Mouse (Mus musculus) forebrain, embryonic 12.5 days (tissue): Measurements from ENCODE around the gene Olfr115. TPM values are rescaled to one million over a fixed set of nuclear protein-coding genes. Genes with fewer than 3 reads are reported as not detected.

ENCODE experiments used
- ATAC-seq: fragments of 200-750 bp; cut with Nextera tagmentation; 2 replicates; pipeline ENCODE4 v1.8.0; 2017; ENCODE audit warnings: moderate TSS enrichment; ENCODE audit not compliant: low FRiP score
- H3K27ac ChIP-seq: fragments of 300-500 bp; sonication (generic); 2 replicates; pipeline ENCODE4 v1.5.1; 2016; ENCODE audit warnings: mild to moderate bottlenecking
- H3K27me3 ChIP-seq: fragments of 300-500 bp; sonication (generic); 2 replicates; pipeline ENCODE4 v1.6.1; 2016; ENCODE audit warnings: mild to moderate bottlenecking
- H3K36me3 ChIP-seq: fragments of 300-500 bp; sonication (generic); replicated peaks from 2 replicates; pipeline ENCODE4 v1.6.1; 2016; ENCODE audit warnings: mild to moderate bottlenecking
- H3K4me1 ChIP-seq: fragments of 300-500 bp; sonication (generic); 2 replicates; pipeline ENCODE4 v1.6.1; 2016
- H3K4me2 ChIP-seq: fragments of 300-500 bp; sonication (generic); 2 replicates; pipeline ENCODE4 v1.6.1; 2016; ENCODE audit warnings: mild to moderate bottlenecking, moderate library complexity
- H3K4me3 ChIP-seq: fragments of 300-500 bp; sonication (generic); replicated peaks from 2 replicates; pipeline ENCODE4 v1.5.1; 2016; ENCODE audit warnings: mild to moderate bottlenecking
- H3K9ac ChIP-seq: fragments of 300-500 bp; sonication (generic); 2 replicates; pipeline ENCODE4 v1.6.1; 2016; ENCODE audit warnings: mild to moderate bottlenecking
- H3K9me3 ChIP-seq: fragments of 300-500 bp; sonication (generic); 2 replicates; pipeline ENCODE4 v1.6.1; 2016
- WGBS: fragments of 180-500 bp; shearing (Covaris S2); methylation state at CpG from one replicate; pipeline ENCODE4 v1.1.7; 2016; 5-methylcytosine and 5-hydroxymethylcytosine counted together
- polyA plus RNA-seq: library from polyadenylated mRNA; unstranded; fragments of >200 nt; fragmentation: Nextera tagmentation; extraction: Ambion mirVana; gene quantifications from 2 replicates; pipeline ENCODE4 v1.2.1, GENCODE M21; 2016

Gene Olfr115
- not detected in 2 replicates for polyA plus RNA-seq

GRCm38 (mm10) chr17:37627009-37627408 lies at the start of gene Olfr115, which contains the start of gene Olfr116:
Gene Olfr115 (minus strand): TSS chr17:37627109.
Gene Olfr116 (minus strand): TSS chr17:37627199.
- Histone ChIP-seq H3K9ac (no peak within 1 kb of the TSS), H3K4me2 (no peak within 1 kb of the TSS), H3K4me3 (no peak within 1 kb of the TSS), H3K27me3 (no peaks in the 10 kb centered on the region), H3K36me3 (no peaks in the 10 kb centered on the region), H3K9me3 (no peaks in the 10 kb centered on the region), H3K4me1 (no peaks in the 10 kb centered on the region), H3K27ac (no peak within 1 kb of the TSS)
- ATAC-seq, result no peak
- 88% methylated on average over 2 of the region's 2 CpGs for WGBS

- no peak within 1 kb of the TSS for H3K9ac ChIP-seq
- H3K4me2 ChIP-seq, result no peak within 1 kb of the TSS
- no peaks in the 10 kb centered on the region for H3K4me1 ChIP-seq
- H3K36me3 ChIP-seq, result no peaks in the 10 kb centered on the region
- no peak within 1 kb of the TSS for H3K27ac ChIP-seq
- 81% methylated on average over 2 of the region's 2 CpGs for WGBS
- no peak for ATAC-seq
- H3K4me3 ChIP-seq, result no peak within 1 kb of the TSS
- no peaks in the 10 kb centered on the region for H3K9me3 ChIP-seq
- no peaks in the 10 kb centered on the region for H3K27me3 ChIP-seq
Observed at GRCm38 (mm10) chr17:37666688-37667087, 39.8 kb upstream of the Olfr115 start, which contains the start of gene Olfr118. Gene Olfr118 (plus strand): TSS chr17:37666988.

GRCm38 (mm10) chr17:37663682-37664081 lies 36.8 kb upstream of the Olfr115 start, which contains the start of gene Olfr117:
Gene Olfr117 (minus strand): TSS chr17:37663782.
- no peaks in the 10 kb centered on the region for H3K36me3 ChIP-seq
- 64% methylated on average over 1 of the region's 1 CpGs for WGBS
- H3K27ac ChIP-seq, result no peak within 1 kb of the TSS
- no peak within 1 kb of the TSS for H3K4me3 ChIP-seq
- no peak within 1 kb of the TSS for H3K4me2 ChIP-seq
- H3K4me1 ChIP-seq, result no peaks in the 10 kb centered on the region
- no peaks in the 10 kb centered on the region for H3K27me3 ChIP-seq
- no peaks in the 10 kb centered on the region for H3K9me3 ChIP-seq
- ATAC-seq, result no peak
- no peak within 1 kb of the TSS for H3K9ac ChIP-seq

DNA sequence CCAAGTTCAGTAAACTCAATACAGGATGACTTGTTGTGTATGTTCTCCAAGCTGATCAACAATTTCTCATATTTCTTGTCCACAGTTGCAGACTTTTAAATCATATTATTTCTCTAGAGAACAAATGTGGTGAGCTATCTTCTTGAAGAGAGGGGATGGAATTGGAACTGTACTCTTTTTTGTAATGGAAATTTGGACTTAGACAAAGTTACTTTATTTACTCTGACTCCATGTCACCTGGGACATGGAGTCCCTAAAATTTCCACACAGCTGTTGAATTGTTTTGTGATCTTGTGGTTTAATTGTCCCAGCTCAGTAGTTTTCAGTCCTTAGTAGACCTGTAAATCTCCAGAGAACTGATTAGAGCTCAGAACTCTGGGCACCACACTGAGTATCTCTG lies 34.3 kb downstream of the Olfr115 start, which contains the start of gene Olfr114:
Olfr114 (minus strand) TSS at position 101 of the 400 bp plus-strand sequence.
- Histone ChIP-seq H3K4me1 (no peaks in the 10 kb centered on the region), H3K27me3 (no peaks in the 10 kb centered on the region), H3K9ac (no peak within 1 kb of the TSS), H3K27ac (no peak within 1 kb of the TSS), H3K9me3 (no peaks in the 10 kb centered on the region), H3K36me3 (no peaks in the 10 kb centered on the region), H3K4me2 (no peak within 1 kb of the TSS), H3K4me3 (no peak within 1 kb of the TSS)
- ATAC-seq, result no peak

DNA sequence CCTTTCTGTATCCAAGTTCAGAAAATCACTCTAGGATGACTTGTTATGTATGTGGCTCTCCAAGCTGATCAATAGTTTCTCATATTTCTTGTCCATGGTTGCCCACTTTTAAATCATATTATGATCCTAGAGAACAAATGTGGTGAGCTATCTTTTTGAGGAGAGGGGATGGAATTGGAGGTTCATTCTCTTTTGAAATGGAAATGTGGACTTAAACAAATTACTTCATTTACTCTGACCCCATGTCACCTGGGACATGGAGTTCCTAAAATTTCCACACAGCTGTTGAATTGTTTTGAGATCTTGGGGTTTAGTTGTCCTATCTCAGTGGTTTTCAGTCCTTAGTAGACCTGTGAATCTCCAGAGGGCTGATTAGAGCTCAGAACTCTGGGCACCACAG lies 49.3 kb downstream of the Olfr115 start, which contains the start of gene Olfr113:
Olfr113 (minus strand) TSS at position 101 of the 400 bp plus-strand sequence.
- Histone ChIP-seq H3K9ac (no peak within 1 kb of the TSS), H3K4me2 (no peak within 1 kb of the TSS), H3K27me3 (no peaks in the 10 kb centered on the region), H3K36me3 (no peaks in the 10 kb centered on the region), H3K9me3 (no peaks in the 10 kb centered on the region), H3K4me1 (no peaks in the 10 kb centered on the region), H3K4me3 (no peak within 1 kb of the TSS), H3K27ac (no peak within 1 kb of the TSS)
- ATAC-seq, result no peak

DNA sequence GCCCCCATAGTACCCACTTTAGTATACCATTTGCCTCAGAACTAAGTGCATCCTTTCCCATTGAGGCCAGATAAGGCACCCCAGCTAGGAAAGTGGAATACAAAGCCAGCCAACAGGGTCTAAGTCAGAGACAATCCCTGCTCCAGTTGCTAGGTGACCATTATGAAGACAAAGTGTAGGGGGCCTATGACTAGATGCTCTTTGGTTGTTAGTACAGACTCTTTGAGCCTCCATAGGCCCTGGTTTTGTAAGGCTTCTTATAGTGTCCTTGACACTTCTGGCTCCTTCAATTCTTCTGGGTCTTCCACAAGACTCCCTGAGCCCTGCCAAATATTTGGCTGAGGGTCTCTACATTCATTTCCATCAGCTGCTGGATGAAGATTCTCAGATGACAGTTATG lies 57.6 kb downstream of the Olfr115 start, which contains the start of gene Olfr112:
Olfr112 (minus strand) TSS at position 101 of the 400 bp plus-strand sequence.
- no peak within 1 kb of the TSS for H3K4me3 ChIP-seq
- H3K9me3 ChIP-seq, result no peaks in the 10 kb centered on the region
- no peaks in the 10 kb centered on the region for H3K36me3 ChIP-seq
- H3K4me2 ChIP-seq, result no peak within 1 kb of the TSS
- no peak for ATAC-seq
- H3K4me1 ChIP-seq, result no peaks in the 10 kb centered on the region
- H3K27ac ChIP-seq, result no peak within 1 kb of the TSS
- H3K27me3 ChIP-seq, result no peaks in the 10 kb centered on the region
- no peak within 1 kb of the TSS for H3K9ac ChIP-seq

Other genes with a start within 250 kb of the Olfr115 start
- gene Olfr105-ps, start 248.1 kb downstream of the Olfr115 start, polyA plus RNA-seq, result not detected in 2 replicates
- gene Olfr106-ps, start 236.7 kb downstream of the Olfr115 start, polyA plus RNA-seq, result not detected in 2 replicates
- not detected in 2 replicates for gene Olfr107, start 227.9 kb downstream of the Olfr115 start, polyA plus RNA-seq
- gene Olfr108, start 181.6 kb downstream of the Olfr115 start, polyA plus RNA-seq, result not detected in 2 replicates
- not detected in 2 replicates for gene Olfr109, start 168.2 kb downstream of the Olfr115 start, polyA plus RNA-seq
- gene H2-M2, start 143.6 kb downstream of the Olfr115 start, polyA plus RNA-seq, result not detected in 2 replicates
- not detected in 2 replicates for gene Olfr110, start 134.6 kb downstream of the Olfr115 start, polyA plus RNA-seq
- gene Olfr111, start 119.1 kb downstream of the Olfr115 start, polyA plus RNA-seq, result not detected in 2 replicates
- gene Olfr112, start 57.7 kb downstream of the Olfr115 start, polyA plus RNA-seq, result not detected in 2 replicates
- gene Olfr113, start 49.4 kb downstream of the Olfr115 start, polyA plus RNA-seq, result not detected in 2 replicates
- not detected in 2 replicates for gene Olfr114, start 34.4 kb downstream of the Olfr115 start, polyA plus RNA-seq
- gene Olfr116, start 90 bp upstream of the Olfr115 start, polyA plus RNA-seq, result not detected in 2 replicates
- not detected in 2 replicates for gene Olfr117, start 36.7 kb upstream of the Olfr115 start, polyA plus RNA-seq
- gene Olfr118, start 39.9 kb upstream of the Olfr115 start, polyA plus RNA-seq, result not detected in 2 replicates
- gene Olfr119, start 69.5 kb upstream of the Olfr115 start, polyA plus RNA-seq, result not detected in 2 replicates
- gene Olfr120, start 94.7 kb upstream of the Olfr115 start, polyA plus RNA-seq, result not detected in 2 replicates
- not detected in 2 replicates for gene Olfr121, start 121.7 kb upstream of the Olfr115 start, polyA plus RNA-seq
- not detected in 2 replicates for gene Olfr122, start 141.5 kb upstream of the Olfr115 start, polyA plus RNA-seq
- gene Olfr123, start 166.4 kb upstream of the Olfr115 start, polyA plus RNA-seq, result not detected in 2 replicates
- not detected in 2 replicates for gene Olfr124, start 172.8 kb upstream of the Olfr115 start, polyA plus RNA-seq
- not detected in 2 replicates for gene Olfr125, start 205.8 kb upstream of the Olfr115 start, polyA plus RNA-seq
- gene Olfr126, start 220.4 kb upstream of the Olfr115 start, polyA plus RNA-seq, result not detected in 2 replicates